Mouse (Mus musculus) lung, adult 2 months (tissue): Measurements from ENCODE around the gene Tmtc4.

ENCODE experiments used
- CTCF ChIP-seq: fragments of 200-500 bp; IDR thresholded peaks from 2 replicates; pipeline ENCODE4 v1.5.1; 2011; ENCODE audit warnings: mild to moderate bottlenecking, low read length, control low read depth; ENCODE audit not compliant: insufficient read depth
- POLR2A ChIP-seq: fragments of 200-500 bp; IDR thresholded peaks from 2 replicates; pipeline ENCODE4 v1.6.1; 2011; ENCODE audit warnings: low read depth, mild to moderate bottlenecking, control low read depth, low read length, borderline replicate concordance; ENCODE audit errors: extremely low read depth

- TF ChIP-seq CTCF (no peak), POLR2A (no peak)
These were observed 78.8 kb downstream of the Tmtc4 start for GRCm38 (mm10) chr14:122905007-122905406.
